Mouse (Mus musculus) forebrain, embryonic 16.5 days (tissue): ENCODE results near the gene Tarm1. TPM values are rescaled to one million over a fixed set of nuclear protein-coding genes. Genes with fewer than 3 reads are reported as not detected.

Experiments used
- ATAC-seq: fragments of 200-750 bp; cut with Nextera tagmentation; 2 replicates; pipeline ENCODE4 v1.8.0; 2017; ENCODE audit warnings: mild to moderate bottlenecking, moderate library complexity
- H3K27ac ChIP-seq: fragments of 300-500 bp; sonication (generic); 2 replicates; pipeline ENCODE4 v1.5.1; 2014; ENCODE audit warnings: low read length, control low read depth
- H3K27me3 ChIP-seq: fragments of 300-500 bp; sonication (generic); replicated peaks from 2 replicates; pipeline ENCODE4 v1.6.1; 2014; ENCODE audit warnings: low read length; ENCODE audit not compliant: control insufficient read depth, insufficient read depth
- H3K36me3 ChIP-seq: fragments of 300-500 bp; sonication (generic); 2 replicates; pipeline ENCODE4 v1.6.1; 2014; ENCODE audit not compliant: control insufficient read depth, insufficient read depth
- H3K4me1 ChIP-seq: fragments of 300-500 bp; sonication (generic); replicated peaks from 2 replicates; pipeline ENCODE4 v1.6.1; 2014; ENCODE audit warnings: low read length; ENCODE audit not compliant: control insufficient read depth, insufficient read depth
- H3K4me2 ChIP-seq: fragments of 300-500 bp; sonication (generic); 2 replicates; pipeline ENCODE4 v1.6.1; 2014; ENCODE audit warnings: mild to moderate bottlenecking, low read length, control low read depth
- H3K4me3 ChIP-seq: fragments of 300-500 bp; sonication (generic); replicated peaks from 2 replicates; pipeline ENCODE4 v1.5.1; 2014; ENCODE audit warnings: mild to moderate bottlenecking, low read length, control low read depth
- H3K9ac ChIP-seq: fragments of 300-500 bp; sonication (generic); replicated peaks from 2 replicates; pipeline ENCODE4 v1.6.1; 2014; ENCODE audit warnings: low read depth, low read length, control low read depth
- H3K9me3 ChIP-seq: fragments of 300-500 bp; sonication (generic); 2 replicates; pipeline ENCODE4 v1.6.1; 2016; ENCODE audit warnings: low read length; ENCODE audit not compliant: control insufficient read depth
- WGBS: fragments of 180-500 bp; shearing (Covaris S2); extraction: QIAGEN DNeasy Blood & Tissue Kit; methylation state at CpG from one replicate; pipeline ENCODE4 v1.1.7; 2014; 5-methylcytosine and 5-hydroxymethylcytosine counted together
- polyA plus RNA-seq: library from polyadenylated mRNA; unstranded; fragments of >200 nt; fragmentation: Nextera tagmentation; extraction: Ambion mirVana; gene quantifications from 2 replicates; pipeline ENCODE4 v1.2.1, GENCODE M21; 2015

The Tarm1 gene
- polyA plus RNA-seq = not detected in 2 replicates

DNA sequence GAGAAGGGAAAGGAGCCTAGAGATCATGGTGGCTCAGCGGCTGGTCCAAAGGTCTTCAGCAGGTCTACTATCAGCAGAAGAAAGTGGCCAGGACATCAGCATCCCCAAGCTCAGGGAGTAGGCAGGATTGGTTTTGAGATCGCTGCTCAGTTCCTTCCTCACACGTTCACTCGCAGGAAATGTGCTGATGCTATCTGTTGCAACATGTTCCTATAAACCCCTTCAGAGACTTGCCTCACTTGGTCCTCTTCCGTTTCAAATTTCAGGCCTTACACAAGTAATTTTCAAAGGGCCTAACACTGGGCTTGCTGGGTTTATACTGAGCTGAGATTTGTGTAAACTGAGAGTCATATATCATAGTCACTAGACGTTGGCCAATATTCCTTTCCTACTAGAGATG, at the start of gene Tarm1:
TSS of gene Tarm1 (minus strand) at position 186 of the 400 bp plus-strand sequence.
- Histone ChIP-seq H3K4me2 (no peak within 1 kb of the TSS), H3K27ac (no peak within 1 kb of the TSS), H3K36me3 (no peaks in the 10 kb centered on the region), H3K9me3 (no peaks in the 10 kb centered on the region), H3K27me3 (no peaks in the 10 kb centered on the region), H3K4me3 (no peak within 1 kb of the TSS), H3K4me1 (no peaks in the 10 kb centered on the region), H3K9ac (no peak within 1 kb of the TSS)
- WGBS = 92% methylated on average over 6 of the region's 6 CpGs
- ATAC-seq = no peak

GRCm38 (mm10) chr7:3505913-3506312, 3.5 kb upstream of the Tarm1 start:
- no peak overlapping the region for H3K4me3 ChIP-seq
- H3K4me2 ChIP-seq = no peak overlapping the region
- ATAC-seq = no peak
- no peak overlapping the region for H3K9ac ChIP-seq
- 75% methylated on average over 3 of the region's 3 CpGs for WGBS
- H3K9me3 ChIP-seq = no peaks in the 10 kb centered on the region
- H3K27ac ChIP-seq = no peak overlapping the region
- no peaks in the 10 kb centered on the region for H3K27me3 ChIP-seq
- H3K4me1 ChIP-seq = no peaks in the 10 kb centered on the region
- no peaks in the 10 kb centered on the region for H3K36me3 ChIP-seq

GRCm38 (mm10) chr7:3500406-3500805, 2.0 kb downstream of the Tarm1 start:
- H3K9me3 ChIP-seq = no peaks in the 10 kb centered on the region
- no peak for ATAC-seq
- WGBS = 84% methylated on average over 1 of the region's 1 CpGs
- no peaks in the 10 kb centered on the region for H3K36me3 ChIP-seq
- H3K27me3 ChIP-seq = no peaks in the 10 kb centered on the region
- no peaks in the 10 kb centered on the region for H3K4me1 ChIP-seq
- no peak overlapping the region for H3K9ac ChIP-seq
- no peak overlapping the region for H3K4me3 ChIP-seq
- H3K27ac ChIP-seq = no peak overlapping the region
- no peak overlapping the region for H3K4me2 ChIP-seq

DNA sequence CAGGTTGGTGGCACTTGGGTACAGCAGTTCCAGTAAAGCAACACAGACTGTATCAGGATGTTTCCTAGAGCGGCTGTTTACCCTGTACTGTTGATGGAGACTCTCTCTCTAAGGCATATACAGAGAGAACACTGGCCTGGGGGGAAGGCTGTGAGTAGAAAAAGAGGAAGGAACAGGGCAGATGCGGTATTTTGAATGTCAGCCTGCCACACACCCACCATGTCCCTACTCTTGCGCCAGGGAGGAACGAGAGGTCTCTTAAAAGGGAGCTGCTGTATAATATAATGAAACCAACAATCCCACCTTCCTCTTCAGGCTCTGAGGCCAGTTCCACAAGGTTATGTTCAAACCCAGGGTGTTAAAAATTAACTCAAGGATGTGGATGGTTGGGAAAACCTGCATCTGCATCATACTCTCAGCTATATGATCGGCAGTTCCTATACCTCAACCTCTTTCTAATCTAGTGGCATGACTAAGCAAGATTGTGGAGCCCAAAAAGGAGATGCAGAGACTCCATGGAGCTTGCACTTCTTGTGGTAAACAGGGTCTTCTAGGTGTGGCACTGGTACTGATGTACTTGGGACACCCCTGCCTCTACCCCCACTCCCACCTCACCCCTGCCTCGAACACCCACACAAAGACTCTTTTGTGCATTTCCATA, 20.3 kb downstream of the Tarm1 start:
- Histone ChIP-seq H3K4me3 (no peak overlapping the region), H3K4me2 (no peak overlapping the region), H3K27me3 (no peaks in the 10 kb centered on the region), H3K27ac (no peak overlapping the region), H3K9ac (no peak overlapping the region), H3K4me1 (no peaks in the 10 kb centered on the region), H3K36me3 (no peaks in the 10 kb centered on the region), H3K9me3 (no peaks in the 10 kb centered on the region)
- WGBS = 86% methylated on average over 6 of the region's 6 CpGs
- ATAC-seq = no peak

- H3K4me3 ChIP-seq = no peak overlapping the region
- H3K27ac ChIP-seq = no peak overlapping the region
- H3K36me3 ChIP-seq = no peaks in the 10 kb centered on the region
- H3K9ac ChIP-seq = no peak overlapping the region
- no peaks in the 10 kb centered on the region for H3K27me3 ChIP-seq
- ATAC-seq = no peak
- H3K4me2 ChIP-seq = no peak overlapping the region
- H3K4me1 ChIP-seq = no peaks in the 10 kb centered on the region
- no peaks in the 10 kb centered on the region for H3K9me3 ChIP-seq
- WGBS = 67% methylated on average over 5 of the region's 5 CpGs
Observed at GRCm38 (mm10) chr7:3476728-3477127, 25.7 kb downstream of the Tarm1 start.

DNA sequence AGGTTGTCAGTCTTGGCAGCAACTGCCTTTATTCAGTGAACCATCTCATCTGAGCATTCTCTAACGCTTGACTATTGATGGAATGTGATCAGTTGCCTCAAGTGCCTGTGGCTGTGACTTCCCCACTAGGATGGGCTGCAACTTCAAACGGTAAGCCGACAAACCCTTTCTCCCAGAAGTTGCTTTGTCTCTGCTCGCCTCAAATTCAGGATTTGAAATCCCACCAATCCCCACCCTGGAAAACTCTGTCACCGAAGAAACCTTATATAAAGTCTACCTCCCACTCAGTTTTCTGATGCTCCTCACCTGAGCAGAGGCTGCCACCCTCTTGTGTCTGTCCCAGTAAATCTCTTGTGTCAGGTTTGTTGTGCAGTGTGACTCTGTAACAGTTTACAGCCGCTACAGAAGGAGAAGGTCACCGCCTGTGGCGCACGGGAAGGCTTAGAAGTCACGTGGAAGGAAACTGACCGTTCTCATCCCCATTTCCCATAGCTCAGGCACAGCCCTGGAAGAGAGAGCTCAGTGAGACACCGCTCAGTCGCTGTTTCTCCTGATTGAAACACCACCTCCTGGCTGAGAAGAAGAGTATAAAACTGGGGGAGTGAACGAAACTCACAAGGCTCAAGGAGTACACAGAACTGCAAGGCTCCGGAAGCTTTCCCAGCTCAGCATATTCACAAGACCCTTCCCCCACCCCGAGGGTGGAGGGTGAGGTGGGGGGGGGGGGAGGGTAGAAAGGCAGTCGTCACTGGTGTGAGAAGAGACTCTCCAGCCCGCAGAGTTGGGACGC, 27.9 kb downstream of the Tarm1 start:
- no peak for ATAC-seq
- Histone ChIP-seq H3K27ac (no peak overlapping the region), H3K4me2 (no peak overlapping the region), H3K9ac (no peak overlapping the region), H3K27me3 (no peaks in the 10 kb centered on the region), H3K4me1 (no peaks in the 10 kb centered on the region), H3K36me3 (no peaks in the 10 kb centered on the region), H3K9me3 (no peaks in the 10 kb centered on the region), H3K4me3 (no peak overlapping the region)
- 9% methylated on average over 19 of the region's 19 CpGs for WGBS

GRCm38 (mm10) chr7:3472774-3473173, 29.6 kb downstream of the Tarm1 start:
- Histone ChIP-seq H3K9me3 (no peaks in the 10 kb centered on the region), H3K27ac (no peak overlapping the region), H3K4me2 (no peak overlapping the region), H3K4me3 (no peak overlapping the region), H3K27me3 (no peaks in the 10 kb centered on the region), H3K4me1 (no peaks in the 10 kb centered on the region), H3K36me3 (no peaks in the 10 kb centered on the region), H3K9ac (no peak overlapping the region)
- WGBS = 48% methylated on average over 3 of the region's 3 CpGs
- no peak for ATAC-seq

DNA sequence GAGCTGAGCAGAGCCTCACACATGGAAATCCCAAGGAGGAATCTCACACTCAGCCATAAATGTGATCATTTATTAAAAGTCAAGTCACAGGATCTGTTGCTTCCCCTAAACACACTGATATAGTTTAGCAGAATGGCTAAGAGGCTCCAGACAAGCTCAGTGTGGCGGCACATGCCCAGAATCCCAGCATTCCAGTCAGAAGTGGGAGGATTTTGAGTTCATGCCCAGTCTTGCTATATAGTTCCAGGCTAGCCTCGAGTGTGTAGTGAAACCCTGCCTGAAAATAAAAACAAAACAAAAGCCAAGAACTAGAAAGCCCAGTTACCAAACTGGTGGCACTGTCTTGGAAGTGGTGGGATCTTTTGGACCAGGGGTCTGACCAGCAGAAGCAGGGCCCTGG, 33.8 kb downstream of the Tarm1 start:
- no peaks in the 10 kb centered on the region for H3K27me3 ChIP-seq
- H3K27ac ChIP-seq = no peak overlapping the region
- H3K9ac ChIP-seq = no peak overlapping the region
- 59% methylated on average over 2 of the region's 2 CpGs for WGBS
- H3K4me2 ChIP-seq = no peak overlapping the region
- no peak overlapping the region for H3K4me3 ChIP-seq
- H3K9me3 ChIP-seq = no peaks in the 10 kb centered on the region
- no peaks in the 10 kb centered on the region for H3K36me3 ChIP-seq
- no peak for ATAC-seq
- no peaks in the 10 kb centered on the region for H3K4me1 ChIP-seq

- Histone ChIP-seq H3K27ac (no peak overlapping the region), H3K4me3 (no peak overlapping the region), H3K4me1 (no peaks in the 10 kb centered on the region), H3K9ac (no peak overlapping the region), H3K27me3 (no peaks in the 10 kb centered on the region), H3K9me3 (no peaks in the 10 kb centered on the region), H3K4me2 (no peak overlapping the region), H3K36me3 (no peaks in the 10 kb centered on the region)
- no peak for ATAC-seq
- WGBS = 80% methylated on average over 4 of the region's 4 CpGs
Observed at GRCm38 (mm10) chr7:3463306-3463705, 39.1 kb downstream of the Tarm1 start.
